Mouse (Mus musculus) liver, adult 2 months (tissue): ENCODE measurements around the gene Gm49776. TPM values are rescaled to one million over a fixed set of nuclear protein-coding genes. Genes with fewer than 3 reads are reported as not detected.

ENCODE experiments used
- polyA plus RNA-seq: library from polyadenylated mRNA; depleted of rRNA; stranded (reverse); fragments of >200 nt; gene quantifications from 2 replicates; pipeline ENCODE4 v1.2.3, GENCODE M21; 2012; rRNA removed
- total RNA-seq: library from RNA; depleted of rRNA; stranded (reverse); fragments of >200 nt; gene quantifications from 2 replicates; pipeline ENCODE4 v1.2.3, GENCODE M21; 2014; rRNA removed

Gene Gm49776
- total and polyA plus RNA-seq, 2 experiments = not detected

Other genes starting within 250 kb of the Gm49776 start
- 45.3 and 45.9 TPM in 2 replicates for gene Dgcr6, start 205.5 kb downstream of the Gm49776 start, total RNA-seq
- 103 and 121 TPM in 2 replicates for gene Dgcr6, start 205.5 kb downstream of the Gm49776 start, polyA plus RNA-seq
- gene Prodh, start 168.1 kb downstream of the Gm49776 start, total RNA-seq = 246 and 376 TPM in 2 replicates
- gene Prodh, start 168.1 kb downstream of the Gm49776 start, polyA plus RNA-seq = 356 and 394 TPM in 2 replicates
- gene Rtn4r, start 130.7 kb downstream of the Gm49776 start, total RNA-seq = not detected in 2 replicates
- 0.07 TPM in 1 of 2 replicates, not detected in the other for gene Rtn4r, start 130.7 kb downstream of the Gm49776 start, polyA plus RNA-seq
- gene Ccdc188, start 40.4 kb downstream of the Gm49776 start, total RNA-seq = not detected in 2 replicates
- gene Ccdc188, start 40.4 kb downstream of the Gm49776 start, polyA plus RNA-seq = not detected in 2 replicates
- 1.2 and 1.3 TPM in 2 replicates for gene Zdhhc8, start 23.2 kb downstream of the Gm49776 start, total RNA-seq
- 10.9 and 12.3 TPM in 2 replicates for gene Zdhhc8, start 23.2 kb downstream of the Gm49776 start, polyA plus RNA-seq
- gene Trmt2a, start 9.6 kb downstream of the Gm49776 start, total RNA-seq = 12.8 and 14.6 TPM in 2 replicates
- 15.8 and 19.4 TPM in 2 replicates for gene Trmt2a, start 9.6 kb downstream of the Gm49776 start, polyA plus RNA-seq
- 37.0 and 40.9 TPM in 2 replicates for gene Ranbp1, start 9.6 kb downstream of the Gm49776 start, total RNA-seq
- gene Ranbp1, start 9.6 kb downstream of the Gm49776 start, polyA plus RNA-seq = 32.1 and 39.5 TPM in 2 replicates
- gene Dgcr8, start 30.9 kb upstream of the Gm49776 start, total RNA-seq = 8.3 and 11.7 TPM in 2 replicates
- gene Dgcr8, start 30.9 kb upstream of the Gm49776 start, polyA plus RNA-seq = 6.0 and 8.0 TPM in 2 replicates
- 42.4 and 58.0 TPM in 2 replicates for gene Tango2, start 89.8 kb upstream of the Gm49776 start, total RNA-seq
- 52.6 and 57.1 TPM in 2 replicates for gene Tango2, start 89.8 kb upstream of the Gm49776 start, polyA plus RNA-seq
- gene Arvcf, start 89.9 kb upstream of the Gm49776 start, total RNA-seq = 14.1 and 18.5 TPM in 2 replicates
- gene Arvcf, start 89.9 kb upstream of the Gm49776 start, polyA plus RNA-seq = 17.1 and 18.4 TPM in 2 replicates
- 23.9 and 30.9 TPM in 2 replicates for gene Txnrd2, start 168.1 kb upstream of the Gm49776 start, total RNA-seq
- gene Txnrd2, start 168.1 kb upstream of the Gm49776 start, polyA plus RNA-seq = 39.1 and 46.6 TPM in 2 replicates
- gene Comt, start 168.5 kb upstream of the Gm49776 start, total RNA-seq = 474 and 538 TPM in 2 replicates
- 779 and 1,223 TPM in 2 replicates for gene Comt, start 168.5 kb upstream of the Gm49776 start, polyA plus RNA-seq
- 1.4 and 1.5 TPM in 2 replicates for gene Gnb1l, start 240.4 kb upstream of the Gm49776 start, total RNA-seq
- gene Gnb1l, start 240.4 kb upstream of the Gm49776 start, polyA plus RNA-seq = 3.6 and 4.8 TPM in 2 replicates
- gene Rtl10, start 240.6 kb upstream of the Gm49776 start, total RNA-seq = 0.18 and 1.0 TPM in 2 replicates
- 2.2 and 4.3 TPM in 2 replicates for gene Rtl10, start 240.6 kb upstream of the Gm49776 start, polyA plus RNA-seq